16 mouse cellular contexts compared by ENCODE assay signal in genomic region chr3:127292864-127293478, GRCm38 (mm10).
DNase-seq lines count a peak whose midpoint lies in the region; ATAC-seq and TF ChIP-seq lines count a peak whose summit lies in the region.
"Had no signal": no experiment of that assay in that cellular context is flagged by ENCODE, and none has a peak within 500 bp of the region (broad histone marks: within the 10 kb centered on the region; RNA-seq: fewer than 3 reads in every experiment).

No protein-coding gene starts in this region.

- no peaks in the 10 kb centered on the region for H3K9me3 ChIP-seq in midbrain, embryonic 11.5 days (ENCODE audit: control insufficient read depth, low read length)
- H3K9me3 ChIP-seq: heart, embryonic 13.5 days had no signal

- no peak overlapping the region for H3K4me3 ChIP-seq in bone marrow macrophage, adult 2 months (ENCODE audit: insufficient read depth, low read length)
- no peak overlapping the region for H3K4me3 ChIP-seq in midbrain, embryonic 11.5 days (ENCODE audit: low read depth, low read length)
- H3K4me3 ChIP-seq: erythroblast, embryonic 14.5 days; gastrocnemius, adult 2 months; heart, embryonic 13.5 days; megakaryocyte, embryonic 14.5 days had no signal

- no peak overlapping the region for H3K4me2 ChIP-seq in midbrain, embryonic 11.5 days
- H3K4me2 ChIP-seq: heart, embryonic 13.5 days had no signal

- H3K27ac ChIP-seq in bone marrow macrophage, adult 2 months (ENCODE audit: insufficient read depth, low read depth, low read length): peak overlapping the region; percentile 31
- peak overlapping the region; percentile 6 for H3K27ac ChIP-seq in midbrain, embryonic 11.5 days (ENCODE audit: low read depth, low read length)
- H3K27ac ChIP-seq: gastrocnemius, adult 2 months; heart, embryonic 13.5 days; kidney, postnatal 0 days had no signal

- peaks cover 26% of the 10 kb centered on the region for H3K4me1 ChIP-seq in bone marrow macrophage, adult 2 months (ENCODE audit: control insufficient read depth, insufficient read depth, low read length)
- H3K4me1 ChIP-seq in midbrain, embryonic 11.5 days (ENCODE audit: control insufficient read depth, insufficient read depth, low read length): peaks cover 18% of the 10 kb centered on the region
- H3K4me1 ChIP-seq: megakaryocyte, embryonic 14.5 days had no signal

- no peak for TF ChIP-seq POLR2A in bone marrow macrophage, adult 2 months (IDR thresholded peaks at IDR 0.05; ENCODE audit: borderline replicate concordance, low read depth, low read length)

- DNase-seq in cerebellum, adult 18-20 months: no peak
- no peak for DNase-seq in midbrain, embryonic 11.5 days (ENCODE audit: low spot score, missing footprints)
- no peak for DNase-seq in adipocyte (ENCODE audit: low spot score)
- DNase-seq in right cerebral cortex, adult 18-20 months: no peak
- no peak for DNase-seq in layer of hippocampus, postnatal 25 days (ENCODE audit: extremely low spot score in 1 of 2, low spot score in 1 of 2)
- DNase-seq: adrenal gland, postnatal 36 days; gastrocnemius, adult 2 months; liver, postnatal 0 days; spleen, adult 18-20 months had no signal

- no peaks in the 10 kb centered on the region for H3K36me3 ChIP-seq in midbrain, embryonic 11.5 days (ENCODE audit: control insufficient read depth, insufficient read depth, low read length)
- H3K36me3 ChIP-seq: heart, embryonic 13.5 days had no signal

- 88% methylated on average over 10 of the region's 10 CpGs for WGBS in midbrain, embryonic 11.5 days

- 0 out of 2 replicates have a peak, but pooled peaks have one; percentile 17 for ATAC-seq in cerebellum, adult (ENCODE audit: insufficient number of reproducible peaks, low FRiP score, low TSS enrichment)
- ATAC-seq in granulocyte monocyte progenitor cell, adult 5-6 weeks (replicated peaks; ENCODE audit: poor library complexity, severe bottlenecking): peak; percentile 93
- no peak for ATAC-seq in midbrain, embryonic 11.5 days (ENCODE audit: low FRiP score)
- ATAC-seq: liver, postnatal 0 days had no signal

- H3K9ac ChIP-seq in midbrain, embryonic 11.5 days (ENCODE audit: low read length): no peak overlapping the region
- H3K9ac ChIP-seq: heart, embryonic 13.5 days; liver, postnatal 0 days had no signal

- no peak for TF ChIP-seq CTCF in bone marrow macrophage, adult 2 months (IDR thresholded peaks at IDR 0.05; ENCODE audit: low read depth, low read length)

- H3K27me3 ChIP-seq in midbrain, embryonic 11.5 days (ENCODE audit: control insufficient read depth, insufficient read depth, low read length): no peaks in the 10 kb centered on the region
- H3K27me3 ChIP-seq: heart, embryonic 13.5 days; megakaryocyte, embryonic 14.5 days had no signal
